In genomic region chr19:46045696-46046311, GRCm38 (mm10) we compare ENCODE assay signal across 8 mouse cellular contexts. TPM values are rescaled to one million over a fixed set of nuclear protein-coding genes. Genes with fewer than 3 reads are reported as not detected.
DNase-seq lines count a peak whose midpoint lies in the region; ATAC-seq lines count a peak whose summit lies in the region.

No protein-coding gene starts in this region.

- intact Hi-C loops in heart, postnatal 14 days (cut with DNase I): no loop called here

- peaks cover 66% of the 10 kb centered on the region for H3K4me1 ChIP-seq in erythroblast, embryonic 14.5 days (ENCODE audit: control insufficient read depth)
- H3K4me1 ChIP-seq in forebrain, embryonic 12.5 days: peaks cover 50% of the 10 kb centered on the region

- H3K27me3 ChIP-seq in erythroblast, embryonic 14.5 days (ENCODE audit: control insufficient read depth): peaks cover 41% of the 10 kb centered on the region
- no peaks in the 10 kb centered on the region for H3K27me3 ChIP-seq in forebrain, embryonic 12.5 days

- peaks cover 4% of the 10 kb centered on the region for H3K36me3 ChIP-seq in erythroblast, embryonic 14.5 days (ENCODE audit: control insufficient read depth)
- H3K36me3 ChIP-seq in forebrain, embryonic 12.5 days (replicated peaks): no peaks in the 10 kb centered on the region

- no peaks in the 10 kb centered on the region for H3K9me3 ChIP-seq in erythroblast, embryonic 14.5 days (ENCODE audit: control insufficient read depth, low read length)
- no peaks in the 10 kb centered on the region for H3K9me3 ChIP-seq in forebrain, embryonic 12.5 days

- peak overlapping the region; percentile 99 for H3K27ac ChIP-seq in forebrain, embryonic 12.5 days

- peak overlapping the region; percentile 100 for H3K4me2 ChIP-seq in forebrain, embryonic 12.5 days

- DNase-seq in adrenal gland, postnatal 25 days: peak; percentile 37
- DNase-seq in heart, postnatal 14 days: peak; percentile 61 to 62
- peak; percentile 79 for DNase-seq in layer of hippocampus, adult 9-11 months
- DNase-seq in lung, postnatal 4 days: peak; percentile 72 to 83
- peak; percentile 52 for DNase-seq in right cerebral cortex, postnatal 25 days

- 2% methylated on average over 7 of the region's 7 CpGs for WGBS in forebrain, embryonic 12.5 days

- no peak for ATAC-seq in erythroblast, adult 5-6 weeks (replicated peaks; ENCODE audit: low FRiP score, poor library complexity, severe bottlenecking)
- ATAC-seq in forebrain, embryonic 12.5 days (ENCODE audit: low FRiP score): peak; percentile 7; the same call in 1 of the 2 replicates

- H3K4me3 ChIP-seq in erythroblast, embryonic 14.5 days (replicated peaks): peak overlapping the region; percentile 84
- H3K4me3 ChIP-seq in forebrain, embryonic 12.5 days (replicated peaks): peak overlapping the region; percentile 95

- peak overlapping the region; percentile 98 for H3K9ac ChIP-seq in forebrain, embryonic 12.5 days

RNA-seq across cellular contexts. Expression of gene Ldb1, which starts 0.8 kb away (rescaled TPM):
- 65.5 and 65.9 TPM in 2 replicates for polyA plus RNA-seq in erythroblast, embryonic 14.5 days (2012)
- total RNA-seq in erythroblast, adult 5-6 weeks (2015; ENCODE audit: low replicate concordance): 13.2 and 16.3 TPM in 2 replicates
- 21.6 and 37.9 TPM in 2 replicates for total RNA-seq in erythroblast, adult 5-6 weeks (2017; ENCODE audit: low replicate concordance)
- total RNA-seq in adrenal gland, postnatal 25 days (2021): 76.2 and 94.9 TPM in 2 replicates
- 138 and 139 TPM in 2 replicates for polyA plus RNA-seq in forebrain, embryonic 12.5 days (2016; fragmentation: Nextera tagmentation; extraction: Ambion mirVana)
- 10 to 100 TPM; 54.4 to 61.0 TPM for total RNA-seq in heart, postnatal 14 days (2021)

RNA-seq across cellular contexts. Expression of gene Pprc1, which starts 1.1 kb away (rescaled TPM):
- polyA plus RNA-seq in erythroblast, embryonic 14.5 days (2012): 1.9 and 3.3 TPM in 2 replicates
- 19.6 and 30.7 TPM in 2 replicates for total RNA-seq in erythroblast, adult 5-6 weeks (2015; ENCODE audit: low replicate concordance)
- 11.7 and 20.1 TPM in 2 replicates for total RNA-seq in erythroblast, adult 5-6 weeks (2017; ENCODE audit: low replicate concordance)
- total RNA-seq in adrenal gland, postnatal 25 days (2021): 25.7 and 32.7 TPM in 2 replicates
- polyA plus RNA-seq in forebrain, embryonic 12.5 days (2016; fragmentation: Nextera tagmentation; extraction: Ambion mirVana): 37.1 and 41.7 TPM in 2 replicates
- total RNA-seq in heart, postnatal 14 days (2021): 10 to 100 TPM; 13.8 to 14.1 TPM

RNA-seq across cellular contexts. Expression of gene Nolc1, which starts 29.9 kb away (rescaled TPM):
- 3.1 and 3.4 TPM in 2 replicates for polyA plus RNA-seq in erythroblast, embryonic 14.5 days (2012)
- total RNA-seq in erythroblast, adult 5-6 weeks (2015; ENCODE audit: low replicate concordance): 12.7 and 16.9 TPM in 2 replicates
- total RNA-seq in erythroblast, adult 5-6 weeks (2017; ENCODE audit: low replicate concordance): 25.9 and 31.9 TPM in 2 replicates
- total RNA-seq in adrenal gland, postnatal 25 days (2021): 43.4 and 54.5 TPM in 2 replicates
- 117 and 118 TPM in 2 replicates for polyA plus RNA-seq in forebrain, embryonic 12.5 days (2016; fragmentation: Nextera tagmentation; extraction: Ambion mirVana)
- total RNA-seq in heart, postnatal 14 days (2021): 10 to 100 TPM; 16.4 to 17.2 TPM

RNA-seq across cellular contexts. Expression of gene Hps6, which starts 42.5 kb away (rescaled TPM):
- polyA plus RNA-seq in erythroblast, embryonic 14.5 days (2012): 0.04 and 0.06 TPM in 2 replicates
- not detected in 2 replicates for total RNA-seq in erythroblast, adult 5-6 weeks (2015; ENCODE audit: low replicate concordance)
- total RNA-seq in erythroblast, adult 5-6 weeks (2017; ENCODE audit: low replicate concordance): 0.28 and 0.77 TPM in 2 replicates
- 19.9 and 26.3 TPM in 2 replicates for total RNA-seq in adrenal gland, postnatal 25 days (2021)
- polyA plus RNA-seq in forebrain, embryonic 12.5 days (2016; fragmentation: Nextera tagmentation; extraction: Ambion mirVana): 2.7 TPM in 2 replicates
- total RNA-seq in heart, postnatal 14 days (2021): 1 to 10 TPM; 6.3 to 6.5 TPM

RNA-seq across cellular contexts. Expression of gene Armh3, which starts 47.5 kb away (rescaled TPM):
- polyA plus RNA-seq in erythroblast, embryonic 14.5 days (2012): 0.07 TPM in 1 of 2 replicates, not detected in the other
- total RNA-seq in erythroblast, adult 5-6 weeks (2015; ENCODE audit: low replicate concordance): 0.42 and 1.3 TPM in 2 replicates
- total RNA-seq in erythroblast, adult 5-6 weeks (2017; ENCODE audit: low replicate concordance): 0.60 and 1.4 TPM in 2 replicates
- 16.9 and 19.7 TPM in 2 replicates for total RNA-seq in adrenal gland, postnatal 25 days (2021)
- 19.3 and 20.3 TPM in 2 replicates for polyA plus RNA-seq in forebrain, embryonic 12.5 days (2016; fragmentation: Nextera tagmentation; extraction: Ambion mirVana)
- total RNA-seq in heart, postnatal 14 days (2021): 10 to 100 TPM; 12.9 to 16.5 TPM
